Mouse (Mus musculus) heart, embryonic 10.5 days (tissue): ENCODE data around the gene Wrap53. TPM values are rescaled to one million over a fixed set of nuclear protein-coding genes. Genes with fewer than 3 reads are reported as not detected.
"Not testable (repeated sequence)": the region's sequence is repeated elsewhere in the genome, so short reads cannot be mapped to it uniquely, and the experiment has no call there.

Experiments
- DNase-seq: peaks from one replicate; pipeline ENCODE4 v3.0.0-alpha.2; 2017; ENCODE audit warnings: low spot score
- H3K27ac ChIP-seq: fragments of 300-500 bp; sonication (generic); 2 replicates; pipeline ENCODE4 v1.5.1; 2016; ENCODE audit warnings: mild to moderate bottlenecking
- H3K27me3 ChIP-seq: fragments of 300-500 bp; sonication (generic); 2 replicates; pipeline ENCODE4 v1.6.1; 2016; ENCODE audit warnings: mild to moderate bottlenecking; ENCODE audit not compliant: poor library complexity, insufficient read depth, severe bottlenecking
- H3K36me3 ChIP-seq: fragments of 300-500 bp; sonication (generic); 2 replicates; pipeline ENCODE4 v1.6.1; 2016; ENCODE audit warnings: mild to moderate bottlenecking, moderate library complexity
- H3K4me1 ChIP-seq: fragments of 300-500 bp; sonication (generic); 2 replicates; pipeline ENCODE4 v1.6.1; 2016; ENCODE audit warnings: mild to moderate bottlenecking
- H3K4me3 ChIP-seq: fragments of 300-500 bp; sonication (generic); 2 replicates; pipeline ENCODE4 v1.5.1; 2016; ENCODE audit warnings: mild to moderate bottlenecking, moderate library complexity
- H3K9me3 ChIP-seq: fragments of 300-500 bp; sonication (generic); 2 replicates; pipeline ENCODE4 v1.6.1; 2016; ENCODE audit warnings: mild to moderate bottlenecking, moderate library complexity
- WGBS: fragments of 180-500 bp; shearing (Covaris S2); methylation state at CpG from one replicate; pipeline ENCODE4 v1.1.7; 2016; 5-methylcytosine and 5-hydroxymethylcytosine counted together
- polyA plus RNA-seq: library from polyadenylated mRNA; unstranded; fragments of >200 nt; fragmentation: Nextera tagmentation; extraction: Ambion mirVana; gene quantifications from 2 replicates; pipeline ENCODE4 v1.2.1, GENCODE M21; 2016

The Wrap53 gene
- polyA plus RNA-seq, result 27.2 and 32.4 TPM in 2 replicates

- peaks cover 26% of the 10 kb centered on the region for H3K36me3 ChIP-seq
- H3K4me3 ChIP-seq, result peak within 1 kb of the TSS; percentile 70
- no peaks in the 10 kb centered on the region for H3K9me3 ChIP-seq
- H3K27me3 ChIP-seq, result no peaks in the 10 kb centered on the region
- peaks cover 45% of the 10 kb centered on the region for H3K4me1 ChIP-seq
- WGBS, result under 1% methylated on average over 13 of the region's 13 CpGs
- DNase-seq, result peak; percentile 98
- peak within 1 kb of the TSS; percentile 91 for H3K27ac ChIP-seq
Observed at GRCm38 (mm10) chr11:69580091-69580514, at the start of gene Wrap53, which contains the start of gene Trp53. Wrap53 (minus strand) TSS chr11:69580255. Trp53 (plus strand) TSS chr11:69580359.

GRCm38 (mm10) chr11:69629802-69630201 lies 49.7 kb upstream of the Wrap53 start:
- no peak for DNase-seq
- no peaks in the 10 kb centered on the region for H3K27me3 ChIP-seq
- WGBS, result 69% methylated on average over 1 of the region's 1 CpGs
- no peaks in the 10 kb centered on the region for H3K9me3 ChIP-seq
- H3K4me3 ChIP-seq, result no peak overlapping the region
- H3K36me3 ChIP-seq, result no peaks in the 10 kb centered on the region
- H3K4me1 ChIP-seq, result peaks cover 16% of the 10 kb centered on the region
- no peak overlapping the region for H3K27ac ChIP-seq

- Histone ChIP-seq H3K4me1 (0 out of 2 replicates have a peak, but pooled peaks cover 4% of the 10 kb centered on the region), H3K36me3 (no peaks in the 10 kb centered on the region), H3K27ac (no peak overlapping the region), H3K4me3 (no peak overlapping the region), H3K9me3 (no peaks in the 10 kb centered on the region), H3K27me3 (no peaks in the 10 kb centered on the region)
- 36% methylated on average over 6 of the region's 6 CpGs for WGBS
- DNase-seq, result peak; percentile 92
Observed at GRCm38 (mm10) chr11:69628286-69628685, 48.2 kb upstream of the Wrap53 start.

- H3K36me3 ChIP-seq, DNase-seq, H3K27ac ChIP-seq, H3K4me3 ChIP-seq, H3K9me3 ChIP-seq, H3K27me3 ChIP-seq: not testable (repeated sequence)
- WGBS, result 85% methylated on average over 2 of the region's 2 CpGs
- H3K4me1 ChIP-seq, result peaks cover 22% of the 10 kb centered on the region
Observed at GRCm38 (mm10) chr11:69624339-69624738, 44.3 kb upstream of the Wrap53 start.

GRCm38 (mm10) chr11:69623006-69623405 lies 43.0 kb upstream of the Wrap53 start:
- Histone ChIP-seq H3K9me3 (no peaks in the 10 kb centered on the region), H3K27me3 (no peaks in the 10 kb centered on the region), H3K36me3 (no peaks in the 10 kb centered on the region), H3K27ac (0 out of 2 replicates have a peak overlapping the region, but pooled peaks have one; percentile 93), H3K4me1 (peaks cover 26% of the 10 kb centered on the region), H3K4me3 (peak overlapping the region; percentile 74; the same call in 1 of the 2 replicates)
- 56% methylated on average over 4 of the region's 4 CpGs for WGBS
- DNase-seq, result no peak

- no peaks in the 10 kb centered on the region for H3K9me3 ChIP-seq
- no peaks in the 10 kb centered on the region for H3K36me3 ChIP-seq
- no peak for DNase-seq
- WGBS, result 39% methylated on average over 6 of the region's 6 CpGs
- peaks cover 31% of the 10 kb centered on the region for H3K4me1 ChIP-seq
- H3K27me3 ChIP-seq, result peaks cover 3% of the 10 kb centered on the region; the same call in 1 of the 2 replicates
- peak overlapping the region; percentile 74 for H3K4me3 ChIP-seq
- H3K27ac ChIP-seq, result peak overlapping the region; percentile 93
Observed at GRCm38 (mm10) chr11:69622406-69622805, 42.4 kb upstream of the Wrap53 start.

- Histone ChIP-seq H3K9me3 (no peaks in the 10 kb centered on the region), H3K4me1 (peaks cover 36% of the 10 kb centered on the region), H3K4me3 (peak within 1 kb of the TSS; percentile 74), H3K27ac (peak within 1 kb of the TSS; percentile 93), H3K36me3 (no peaks in the 10 kb centered on the region), H3K27me3 (peaks cover 3% of the 10 kb centered on the region; the same call in 1 of the 2 replicates)
- DNase-seq, result peak; percentile 95
- 3% methylated on average over 20 of the region's 20 CpGs for WGBS
Observed at GRCm38 (mm10) chr11:69621571-69622268, 41.7 kb upstream of the Wrap53 start, which contains the start of gene Sat2. Sat2 (plus strand) TSS chr11:69622024.

- no peak for DNase-seq
- peak overlapping the region; percentile 93 for H3K27ac ChIP-seq
- 66% methylated on average over 7 of the region's 7 CpGs for WGBS
- H3K36me3 ChIP-seq, result no peaks in the 10 kb centered on the region
- H3K9me3 ChIP-seq, result no peaks in the 10 kb centered on the region
- no peak overlapping the region for H3K4me3 ChIP-seq
- H3K27me3 ChIP-seq, result peaks cover 5% of the 10 kb centered on the region; the same call in 1 of the 2 replicates
- peaks cover 37% of the 10 kb centered on the region for H3K4me1 ChIP-seq
Observed at GRCm38 (mm10) chr11:69620394-69621081, 40.5 kb upstream of the Wrap53 start.

GRCm38 (mm10) chr11:69617805-69618204 lies 37.8 kb upstream of the Wrap53 start, which contains the start of gene Shbg:
Shbg (minus strand) TSS chr11:69617905.
- WGBS, result 54% methylated on average over 5 of the region's 5 CpGs

GRCm38 (mm10) chr11:69616781-69617180 lies 36.7 kb upstream of the Wrap53 start:
- H3K4me3 ChIP-seq, result no peak overlapping the region
- peaks cover 36% of the 10 kb centered on the region for H3K4me1 ChIP-seq
- H3K36me3 ChIP-seq, result no peaks in the 10 kb centered on the region
- no peak for DNase-seq
- no peaks in the 10 kb centered on the region for H3K9me3 ChIP-seq
- H3K27ac ChIP-seq, result no peak overlapping the region
- WGBS, result 38% methylated on average over 10 of the region's 10 CpGs
- peaks cover 10% of the 10 kb centered on the region; the same call in 1 of the 2 replicates for H3K27me3 ChIP-seq

More at GRCm38 (mm10) chr11:69617805-69618204, 37.8 kb upstream of the Wrap53 start, which contains the start of gene Shbg:
- Histone ChIP-seq H3K27me3 (peaks cover 10% of the 10 kb centered on the region; the same call in 1 of the 2 replicates), H3K4me1 (peaks cover 42% of the 10 kb centered on the region), H3K27ac (no peak within 1 kb of the TSS), H3K9me3 (no peaks in the 10 kb centered on the region), H3K4me3 (no peak within 1 kb of the TSS), H3K36me3 (no peaks in the 10 kb centered on the region)
- DNase-seq, result no peak

- peak overlapping the region; percentile 41; the same call in 1 of the 2 replicates for H3K4me3 ChIP-seq
Observed at GRCm38 (mm10) chr11:69614257-69614588, 34.2 kb upstream of the Wrap53 start.

GRCm38 (mm10) chr11:69613553-69614256 lies 33.6 kb upstream of the Wrap53 start:
- 9% methylated on average over 19 of the region's 19 CpGs for WGBS
- DNase-seq, result peak; percentile 91
- Histone ChIP-seq H3K4me3 (peak overlapping the region; percentile 41), H3K27ac (peak overlapping the region; percentile 77), H3K4me1 (peaks cover 28% of the 10 kb centered on the region), H3K36me3 (no peaks in the 10 kb centered on the region), H3K27me3 (peaks cover 14% of the 10 kb centered on the region; the same call in 1 of the 2 replicates), H3K9me3 (no peaks in the 10 kb centered on the region)

More at GRCm38 (mm10) chr11:69614257-69614588, 34.2 kb upstream of the Wrap53 start:
- DNase-seq, H3K27me3 ChIP-seq, H3K27ac ChIP-seq, H3K9me3 ChIP-seq, H3K36me3 ChIP-seq: not testable (repeated sequence)
- H3K4me1 ChIP-seq, result peaks cover 28% of the 10 kb centered on the region
- 53% methylated on average over 11 of the region's 11 CpGs for WGBS
